Mouse (Mus musculus): ENCODE data around the gene Pmel.

Gene Pmel

DNA sequence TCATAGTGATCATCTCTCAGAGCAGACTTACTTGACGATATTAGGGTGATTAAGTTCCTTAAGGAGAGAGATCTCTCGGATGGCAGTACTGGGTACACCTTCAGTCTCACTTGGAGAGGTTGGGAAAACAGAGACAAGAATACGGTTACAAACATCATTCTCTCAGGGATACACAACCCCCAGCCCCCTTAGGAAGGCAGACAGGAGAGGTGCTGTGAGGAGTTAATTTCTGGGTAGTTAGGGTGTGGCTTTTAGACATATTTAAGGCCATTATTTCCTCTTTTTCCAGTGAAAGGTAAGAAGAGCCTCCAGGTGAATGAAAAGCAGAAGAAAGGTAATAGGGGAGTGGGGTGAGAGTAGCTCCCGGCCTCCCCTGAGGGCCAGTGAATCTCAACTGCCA is at the start of gene Pmel:
Gene Pmel, plus strand, starts transcription at position 301 of the 400 bp plus-strand sequence.
- DNase-seq (ENCODE audit: low spot score) = no peak

DNA sequence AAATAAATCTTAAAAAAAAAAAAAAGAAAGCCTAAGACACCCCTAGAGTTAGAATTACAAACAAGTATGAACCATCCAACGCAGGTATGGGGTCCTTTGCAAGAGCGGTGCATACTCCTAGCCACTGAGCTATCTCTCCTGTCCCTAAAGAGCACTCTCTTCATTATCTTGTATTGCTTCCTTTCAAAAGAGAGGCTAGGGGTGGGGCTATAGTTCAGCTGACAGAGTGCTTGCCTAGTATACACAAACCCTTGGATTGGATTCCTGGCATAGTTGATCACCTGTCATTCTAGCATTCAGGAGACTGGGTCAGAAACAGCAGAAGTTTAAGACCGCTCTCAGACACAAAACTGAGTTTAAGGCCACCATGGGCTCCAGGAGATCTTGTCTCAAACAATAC is 48.7 kb upstream of the Pmel start:
- DNase-seq (ENCODE audit: low spot score) = no peak

DNA sequence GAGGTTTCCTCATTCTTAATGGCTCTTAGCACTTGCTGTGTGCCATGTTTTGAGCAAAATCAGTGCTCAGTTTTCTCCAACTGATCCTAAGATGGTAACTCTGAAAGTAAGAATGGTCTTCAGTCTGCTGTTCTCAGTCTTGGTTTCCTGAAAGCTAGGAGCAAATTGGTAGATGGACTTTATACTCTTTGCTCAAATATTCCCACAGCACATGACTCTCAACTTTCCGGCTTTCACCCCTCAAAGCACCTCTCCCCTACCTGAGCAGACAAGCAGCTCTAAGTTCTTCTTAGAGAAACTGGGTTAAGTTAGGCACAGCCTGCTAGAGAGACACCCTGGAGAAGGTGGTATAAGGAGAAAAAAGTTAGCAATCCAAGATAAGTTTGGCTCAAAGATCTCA is 47.3 kb upstream of the Pmel start:
- DNase-seq (ENCODE audit: low spot score) = no peak

DNA sequence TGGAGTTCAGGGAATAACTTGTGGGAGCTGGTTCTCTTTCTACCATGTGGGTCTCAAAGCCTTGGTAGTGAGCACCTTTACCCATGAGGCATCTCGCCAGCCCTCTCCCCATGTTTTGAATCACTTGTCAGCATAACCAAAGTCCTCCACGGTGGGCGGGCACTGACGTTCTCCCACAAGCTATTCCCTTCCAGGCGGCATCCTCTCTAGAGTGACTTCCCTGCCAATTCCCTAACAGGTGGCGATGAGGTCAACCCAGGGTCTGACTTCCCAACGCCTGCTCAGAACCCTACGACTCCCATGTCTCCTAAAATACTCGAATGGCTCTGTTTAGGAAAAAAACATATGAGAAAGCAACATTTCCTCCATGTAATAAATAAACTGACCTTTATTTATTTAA is 46.2 kb upstream of the Pmel start:
- no peak for DNase-seq (ENCODE audit: low spot score)

DNA sequence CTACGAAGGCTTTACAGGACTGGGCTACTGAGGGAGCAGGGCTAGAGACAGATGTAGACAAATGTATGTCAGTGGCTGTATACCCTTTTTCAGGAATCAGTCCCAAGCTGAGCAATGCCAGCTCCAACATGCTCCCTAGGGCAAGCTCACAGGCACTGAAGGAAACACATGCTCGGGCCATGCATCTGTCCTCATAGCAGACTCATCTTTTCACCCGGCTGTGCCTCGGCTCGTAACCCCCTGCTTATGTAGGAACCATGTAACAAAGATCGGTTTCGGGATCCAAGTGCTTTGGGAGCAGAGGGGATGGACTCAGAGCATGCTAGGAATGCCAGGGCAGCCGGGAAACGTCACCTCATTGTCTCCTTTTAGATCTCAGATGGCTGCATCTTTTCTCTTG is 44.5 kb upstream of the Pmel start:
- DNase-seq (ENCODE audit: low spot score) = no peak

DNA sequence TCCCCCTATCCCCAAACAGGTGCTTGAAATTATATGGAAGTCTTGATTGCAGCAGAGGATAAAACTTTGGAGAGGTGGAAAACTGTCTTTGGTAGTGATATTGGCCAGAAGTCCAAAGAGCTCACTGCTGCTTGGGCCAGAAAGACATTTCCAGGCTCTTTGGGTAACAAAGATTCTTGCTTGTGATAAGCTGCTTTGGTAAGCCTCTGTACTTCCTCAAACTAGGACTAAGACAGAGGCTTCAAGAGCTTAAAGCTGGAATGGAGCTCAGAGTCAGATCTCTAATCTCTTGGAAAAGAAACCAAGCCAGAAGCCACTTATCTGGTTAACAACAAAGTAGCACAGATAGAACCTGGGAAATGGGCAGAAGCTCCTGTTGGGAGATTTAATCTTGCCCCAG is 41.5 kb upstream of the Pmel start:
- no peak for DNase-seq (ENCODE audit: low spot score)

DNA sequence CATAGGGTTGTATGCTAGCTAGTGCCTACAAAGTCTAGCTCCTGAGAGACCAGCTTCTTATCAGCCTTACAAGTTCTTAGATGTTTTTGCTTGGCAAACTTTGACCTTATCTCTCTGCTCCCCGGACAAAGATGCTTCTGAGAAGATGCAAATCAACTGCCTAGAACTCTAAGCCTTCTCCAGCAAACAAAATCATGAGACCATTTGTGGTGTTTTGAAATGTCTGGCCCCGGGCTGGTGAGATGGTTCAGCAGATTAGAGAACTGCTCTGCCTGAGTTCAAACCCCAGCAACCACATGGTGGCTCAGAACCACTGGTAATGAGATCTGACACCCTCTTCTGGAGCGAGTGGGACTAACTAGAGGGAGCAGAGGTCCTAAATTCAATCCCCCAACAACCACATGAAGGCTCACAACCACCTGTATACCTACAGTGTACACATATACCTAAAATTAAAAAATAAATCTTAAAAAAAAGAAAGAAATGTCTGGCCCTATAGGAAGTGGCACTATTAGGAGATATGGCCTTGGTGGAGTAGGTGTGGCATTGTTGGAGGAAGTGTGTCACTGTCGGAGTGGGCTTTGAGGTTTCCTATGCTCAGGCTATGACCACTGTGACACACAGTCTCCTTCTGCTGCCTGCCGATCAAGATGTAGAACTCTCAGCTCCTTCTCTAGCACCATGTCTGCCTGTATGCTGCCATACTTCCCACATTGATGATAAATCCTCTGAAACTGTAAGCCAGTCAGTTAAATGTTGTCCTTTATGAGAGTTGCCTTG is 40.4 kb upstream of the Pmel start:
- DNase-seq (ENCODE audit: low spot score) = no peak

DNA sequence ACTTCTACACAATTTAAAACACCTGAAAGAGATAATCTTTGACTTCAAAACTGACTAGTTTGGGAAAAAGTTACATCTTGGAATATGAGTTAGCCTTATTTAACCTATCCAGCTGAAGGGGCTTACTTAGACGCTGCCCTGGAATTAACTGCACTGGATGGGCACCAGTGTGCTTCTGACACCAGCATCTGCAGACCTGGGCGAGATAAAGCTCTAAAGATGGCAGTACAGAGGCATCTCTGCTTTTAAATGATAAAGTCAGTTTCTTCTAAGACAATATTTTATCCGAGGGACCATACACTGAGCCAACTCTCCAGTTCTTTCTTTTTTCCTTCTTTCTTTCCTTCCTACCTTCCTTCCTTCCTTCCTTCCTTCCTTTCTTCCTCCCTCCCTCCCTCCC is 39.2 kb upstream of the Pmel start:
- DNase-seq (ENCODE audit: low spot score) = no peak

DNA sequence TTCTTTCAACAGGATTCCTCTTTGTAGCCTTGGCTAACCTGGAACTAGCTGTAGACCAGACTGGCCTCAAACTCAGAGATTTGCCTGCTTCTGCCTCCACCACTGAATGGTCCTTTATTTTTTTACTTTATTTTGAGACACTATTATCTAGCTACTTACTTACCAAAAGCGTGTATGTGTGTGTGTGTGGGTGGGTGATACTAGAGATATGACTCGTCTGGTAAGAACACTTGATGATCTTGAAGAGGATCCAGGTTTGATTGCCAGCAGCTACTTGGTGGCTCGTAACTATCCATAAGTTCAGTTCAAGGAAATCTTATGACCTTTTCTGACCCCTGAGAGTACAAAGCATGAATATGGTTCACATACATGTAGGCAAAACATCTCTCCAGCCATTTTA is 38.7 kb upstream of the Pmel start:
- no peak for DNase-seq (ENCODE audit: low spot score)

DNA sequence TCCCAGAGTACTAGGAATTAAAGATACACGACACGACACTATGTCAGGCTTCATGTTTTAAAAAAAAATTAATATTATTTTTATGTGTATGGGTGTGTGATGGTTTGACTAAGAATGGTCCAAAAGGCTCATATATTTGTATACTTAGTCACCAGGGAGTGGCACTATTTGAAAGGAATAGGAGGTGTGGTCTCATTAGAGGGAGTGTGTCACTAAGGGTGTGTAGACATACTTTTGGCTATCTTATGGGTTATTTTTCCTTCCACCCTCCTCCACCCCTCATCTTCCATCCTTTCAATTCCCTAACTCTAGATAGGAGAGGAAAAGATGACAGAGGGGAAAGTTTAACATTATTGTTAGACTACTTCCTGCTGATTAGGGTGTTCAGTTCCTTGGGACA is 38.2 kb upstream of the Pmel start:
- no peak for DNase-seq (ENCODE audit: low spot score)

DNA sequence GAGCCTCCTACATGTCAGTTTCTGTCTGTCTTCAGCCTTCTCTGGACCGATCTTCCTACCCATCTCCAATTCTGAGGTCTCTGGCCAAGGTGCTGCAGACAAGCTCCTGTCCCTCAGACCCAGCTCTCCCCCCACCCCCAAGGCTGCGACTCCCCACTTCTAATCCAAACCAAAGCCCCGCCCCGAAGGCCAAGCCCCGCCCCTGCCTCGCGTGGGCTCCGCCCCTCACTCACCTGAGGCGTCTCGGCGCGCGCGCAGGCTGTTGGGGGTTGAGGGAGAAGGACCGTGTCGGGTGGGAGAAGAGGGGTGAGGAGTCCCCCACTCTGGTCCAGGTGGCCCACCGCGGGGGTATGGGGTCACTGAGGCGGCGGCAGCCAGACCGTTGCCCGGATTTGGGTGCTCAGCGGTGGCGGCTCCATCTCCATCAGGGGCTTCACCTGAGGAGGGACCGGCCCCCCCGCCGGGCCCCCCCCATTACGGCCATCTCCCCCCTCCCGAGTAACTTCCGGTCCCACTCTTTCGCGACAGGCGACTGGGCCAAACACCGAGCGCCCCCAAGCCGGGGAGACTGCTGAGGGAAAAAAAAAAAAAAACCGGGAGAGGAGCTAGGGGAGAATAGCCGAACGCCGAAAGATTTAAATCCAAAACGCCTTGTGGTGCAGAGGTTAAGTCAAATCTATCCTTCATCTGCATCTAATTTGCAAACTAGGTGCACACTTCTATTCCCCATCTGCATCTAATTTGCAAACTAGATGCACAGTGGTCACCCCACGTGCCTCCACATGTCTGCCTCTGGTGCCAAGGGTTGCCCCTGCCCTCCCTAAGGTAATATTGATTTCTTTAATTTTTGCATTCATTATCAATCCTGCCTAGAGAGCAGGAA is 35.0 kb upstream of the Pmel start:
- DNase-seq (ENCODE audit: low spot score) = peak; percentile 85

DNA sequence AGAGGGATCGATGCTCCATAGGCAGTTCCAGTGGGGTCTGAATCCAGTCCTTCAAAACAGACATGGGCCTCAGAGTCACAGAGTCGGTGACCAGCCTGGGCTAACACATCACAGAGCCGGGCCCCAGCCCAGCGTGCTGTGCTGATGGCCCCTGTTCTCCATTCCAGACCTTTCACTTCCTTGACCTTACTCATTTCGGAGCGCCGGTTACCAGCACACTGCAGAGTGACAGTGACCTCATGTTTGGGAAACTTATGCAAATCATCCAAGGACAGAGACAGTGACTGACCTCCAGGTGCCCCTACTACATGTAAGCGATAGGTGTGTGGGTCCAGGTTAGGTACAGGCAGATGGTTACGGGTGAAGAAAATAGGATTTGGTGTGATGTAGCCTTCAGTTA is 32.8 kb upstream of the Pmel start:
- no peak for DNase-seq (ENCODE audit: low spot score)

DNA sequence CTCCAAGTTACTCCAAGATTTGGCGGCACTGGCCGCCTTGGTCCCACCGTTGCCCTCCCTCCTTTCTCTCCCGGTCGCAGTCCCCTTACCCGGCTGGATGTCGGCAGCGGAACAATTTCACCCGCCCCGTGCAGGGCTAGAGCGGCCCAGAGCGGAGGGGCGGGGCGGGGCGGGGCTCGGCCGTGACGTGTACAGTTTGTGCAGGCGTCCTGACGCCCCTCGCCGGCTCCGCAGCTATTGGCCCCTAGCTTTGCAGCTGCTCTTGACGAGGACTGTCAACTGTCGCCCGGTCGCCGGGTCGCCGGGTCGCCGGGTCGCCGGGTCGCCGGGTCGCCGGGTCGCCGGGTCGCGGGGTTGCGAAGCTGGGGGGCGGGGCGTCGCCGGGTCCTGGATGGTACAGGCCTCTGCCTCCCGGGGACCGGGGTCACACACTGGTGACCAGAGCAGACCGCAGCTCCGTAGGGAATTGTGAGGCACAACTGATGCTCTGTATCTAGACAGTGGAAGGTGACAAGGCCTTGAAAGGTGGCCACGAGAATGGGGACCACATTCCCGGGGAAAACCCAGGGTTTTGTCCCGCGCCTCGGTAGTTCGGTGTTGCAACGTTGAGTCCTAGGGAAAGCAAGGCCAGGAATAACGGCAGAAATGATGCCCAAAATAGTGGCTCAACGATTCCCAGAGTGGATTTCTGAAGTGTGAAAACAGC is 30.1 kb upstream of the Pmel start, which contains the start of gene Suox:
Gene Suox, minus strand, starts transcription at position 311 of the 706 bp plus-strand sequence.
- peak; percentile 83 for DNase-seq (ENCODE audit: low spot score)

DNA sequence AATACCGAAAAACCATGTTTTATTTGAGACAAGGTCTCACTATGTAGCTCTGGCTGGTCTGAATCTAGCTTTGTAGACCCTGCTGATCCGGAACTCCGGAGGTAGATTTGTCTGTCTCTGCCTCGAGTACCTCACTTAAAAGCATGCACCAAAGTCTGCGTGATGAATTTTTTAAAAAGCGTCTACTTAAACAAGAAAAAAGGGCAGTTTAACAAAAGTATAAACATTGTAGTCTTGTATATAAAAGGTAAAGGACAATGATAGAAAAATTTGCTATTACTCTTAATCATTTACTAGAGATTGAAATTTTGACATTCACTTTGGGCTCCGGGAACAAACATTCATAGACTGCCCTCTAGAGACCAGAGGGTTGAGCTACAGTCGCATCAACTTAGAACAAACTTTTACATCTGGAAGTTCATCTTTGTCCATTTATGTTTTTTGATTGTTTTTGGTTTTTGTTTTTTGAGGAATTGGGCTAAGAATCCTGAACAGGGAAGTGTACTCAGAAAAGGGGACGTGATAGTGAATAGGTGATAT is 29.5 kb upstream of the Pmel start:
- no peak for DNase-seq (ENCODE audit: low spot score)

DNA sequence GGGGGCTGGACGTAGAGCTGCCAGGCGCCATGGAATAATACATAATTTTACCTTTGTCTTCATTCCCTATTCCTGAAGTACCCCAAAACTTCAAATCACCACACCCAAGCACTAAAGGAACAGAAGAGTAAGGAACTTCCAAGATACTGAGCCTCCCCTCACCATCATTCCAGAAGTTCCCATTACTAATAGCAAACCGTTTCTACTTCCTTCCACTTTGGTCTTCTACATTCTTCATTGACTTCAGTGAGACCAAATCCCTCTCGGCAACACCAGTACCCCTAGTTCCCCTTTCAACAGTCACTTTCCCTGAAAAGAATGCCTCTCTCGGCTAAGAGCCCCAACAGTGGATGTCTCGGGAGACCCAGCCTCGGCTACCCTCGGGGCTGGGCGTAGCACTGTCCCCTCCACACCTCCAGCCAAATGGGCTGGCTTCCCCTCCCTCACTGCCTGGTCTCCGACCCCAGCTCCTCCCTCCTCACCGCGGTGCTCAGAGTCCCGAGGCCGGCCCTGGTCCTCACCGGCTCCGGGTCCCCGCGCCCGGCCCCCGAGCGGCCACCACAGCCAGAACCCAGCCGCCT is 8.5 kb upstream of the Pmel start:
- no peak for DNase-seq (ENCODE audit: low spot score)

DNA sequence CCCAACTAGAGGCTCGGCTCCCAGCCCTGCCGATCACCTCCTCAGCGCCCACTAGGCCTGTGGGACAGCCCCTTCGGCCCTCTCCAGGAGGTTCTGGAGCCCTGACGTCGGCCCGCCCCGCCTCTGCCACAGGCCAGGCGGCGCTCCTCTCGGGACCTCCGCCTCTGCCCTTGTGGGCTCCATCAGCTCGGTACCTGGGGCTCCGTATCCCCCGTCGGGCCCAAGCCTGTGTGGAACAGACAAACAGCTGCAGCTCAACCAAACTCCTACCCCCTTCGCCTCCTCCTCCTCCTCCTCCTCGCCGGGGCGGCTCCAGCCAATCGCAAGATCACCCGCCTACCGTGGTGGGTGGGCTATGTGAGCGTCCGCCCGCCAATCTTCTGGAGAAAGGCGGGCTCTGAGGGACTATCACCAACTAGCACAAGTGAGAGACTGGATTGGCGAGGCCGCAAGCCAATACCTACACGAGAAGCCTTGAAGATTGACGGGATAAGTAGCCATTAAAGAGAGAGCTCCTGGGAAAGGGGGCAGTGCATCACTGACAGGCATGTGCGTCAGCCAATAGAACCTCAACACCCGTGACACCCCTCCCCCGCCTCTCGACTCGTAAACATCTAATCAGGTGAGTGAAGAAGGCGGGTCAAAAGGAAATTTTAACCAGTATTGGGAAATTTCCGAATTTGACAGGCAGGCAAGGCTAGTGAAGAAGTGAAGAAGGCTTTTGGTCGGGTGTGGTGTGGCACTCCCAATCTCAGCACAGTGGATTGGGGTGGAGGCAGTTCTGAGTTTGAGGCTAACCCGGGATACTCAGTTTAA is 7.8 kb upstream of the Pmel start, which contains the start of gene Rab5b:
Gene Rab5b, minus strand, starts transcription at position 273 of the 816 bp plus-strand sequence.
- DNase-seq (ENCODE audit: low spot score) = peak; percentile 97

DNA sequence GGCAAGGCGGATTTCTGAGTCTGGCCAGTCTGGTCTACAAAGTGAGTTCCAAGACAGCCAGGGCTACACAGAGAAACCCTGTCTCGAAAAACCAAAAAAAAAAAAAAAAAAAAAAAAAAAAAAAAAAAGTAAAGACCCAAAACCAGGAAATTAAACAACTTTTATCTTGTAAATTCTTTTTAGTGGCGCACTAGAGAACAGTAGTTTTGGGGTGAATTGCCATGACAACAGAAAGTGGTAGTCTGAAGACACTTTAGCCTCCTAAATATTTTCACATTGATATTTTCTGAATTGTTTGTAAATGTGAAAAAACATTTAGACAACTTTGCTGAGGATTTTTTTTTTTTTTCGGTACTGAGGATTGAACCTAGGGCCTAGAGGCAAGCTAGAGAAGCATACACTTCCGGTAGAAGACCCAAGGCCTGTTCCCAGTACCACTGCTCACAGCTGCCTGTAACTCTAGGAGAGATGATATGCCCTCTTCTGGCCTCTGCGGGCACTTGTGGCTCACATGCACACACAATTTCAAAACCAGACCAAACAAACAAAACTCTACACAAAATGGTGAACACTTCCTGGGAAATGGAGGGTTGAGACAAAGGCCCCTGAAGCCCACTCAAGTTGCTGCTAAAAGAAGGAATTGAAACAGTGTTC is 6.8 kb upstream of the Pmel start:
- no peak for DNase-seq (ENCODE audit: low spot score)

DNA sequence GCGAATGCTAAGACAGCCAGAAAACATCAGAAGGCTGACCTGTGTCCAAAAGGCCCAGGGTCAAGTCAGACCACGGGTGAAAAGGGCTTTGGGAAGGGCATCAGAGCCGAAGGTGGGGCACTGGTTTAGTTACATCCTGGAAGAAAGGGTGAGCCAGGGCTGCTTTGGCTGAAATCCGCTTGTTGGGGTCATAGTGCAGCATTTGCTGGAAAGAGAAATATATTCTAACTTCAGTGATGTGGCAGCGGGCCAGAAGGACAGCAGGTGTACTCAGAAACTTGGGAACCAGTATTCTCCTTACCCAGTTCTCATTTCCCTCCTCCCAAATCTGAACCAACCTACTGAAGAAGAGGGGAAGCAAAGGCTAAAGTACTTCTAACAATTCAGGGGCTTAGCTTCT is 5.0 kb upstream of the Pmel start:
- peak; percentile 48 for DNase-seq (ENCODE audit: low spot score)

DNA sequence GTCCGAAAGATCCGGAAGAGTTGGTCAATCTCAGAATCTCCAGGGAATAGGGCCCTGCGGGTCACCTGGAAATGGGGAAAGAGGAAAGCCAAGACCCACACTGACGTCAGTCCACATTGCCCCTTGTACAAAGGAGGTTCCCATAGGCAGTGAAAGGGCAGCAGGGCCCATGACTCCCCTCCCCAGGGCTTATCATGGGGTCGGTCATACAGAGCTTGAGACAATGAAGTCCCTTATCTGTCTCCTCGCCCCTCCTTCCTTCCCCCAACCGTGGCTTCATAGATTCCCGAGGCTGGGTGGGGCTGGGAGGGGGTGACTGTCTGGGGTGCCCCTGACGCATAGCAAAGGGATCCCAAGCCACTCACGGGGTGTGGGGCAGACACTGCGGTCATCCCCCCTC is 4.4 kb upstream of the Pmel start:
- no peak for DNase-seq (ENCODE audit: low spot score)

DNA sequence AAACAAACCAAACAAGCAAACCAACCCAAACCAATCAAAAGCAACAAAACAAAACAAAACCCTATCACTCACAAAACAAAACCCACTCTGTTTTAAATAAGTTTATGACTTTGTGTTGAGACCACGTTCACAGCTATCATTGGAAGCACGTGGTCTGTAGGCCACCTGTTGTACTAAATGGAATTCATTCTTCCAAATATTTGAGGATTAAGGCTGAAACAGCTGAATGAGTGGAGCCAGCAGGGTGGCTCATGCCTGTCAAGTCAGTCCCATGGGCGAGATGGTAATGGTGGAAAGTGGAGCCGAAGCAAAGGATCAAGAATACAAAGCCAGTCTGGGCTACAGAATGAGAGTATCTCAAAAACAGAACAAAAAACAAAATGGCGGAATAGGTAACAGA is 3.3 kb upstream of the Pmel start:
- no peak for DNase-seq (ENCODE audit: low spot score)
